Mouse (Mus musculus) kidney, embryonic 16.5 days (tissue): ENCODE measurements around the gene Ppp4r1. TPM values are rescaled to one million over a fixed set of nuclear protein-coding genes. Genes with fewer than 3 reads are reported as not detected.

Experiments used
- ATAC-seq: fragments of 200-750 bp; cut with Nextera tagmentation; 2 replicates; pipeline ENCODE4 v1.8.0; 2017; ENCODE audit warnings: moderate TSS enrichment; ENCODE audit not compliant: low FRiP score, low TSS enrichment
- H3K27ac ChIP-seq: fragments of 300-500 bp; sonication (generic); 2 replicates; pipeline ENCODE4 v1.5.1; 2014; ENCODE audit warnings: low read length
- H3K27me3 ChIP-seq: fragments of 300-500 bp; sonication (generic); 2 replicates; pipeline ENCODE4 v1.6.1; 2014; ENCODE audit warnings: low read length, control low read depth, mixed read lengths; ENCODE audit not compliant: insufficient read depth
- H3K36me3 ChIP-seq: fragments of 300-500 bp; sonication (generic); 2 replicates; pipeline ENCODE4 v1.6.1; 2014; ENCODE audit warnings: low read length, control low read depth, mixed read lengths; ENCODE audit not compliant: insufficient read depth
- H3K4me1 ChIP-seq: fragments of 300-500 bp; sonication (generic); 2 replicates; pipeline ENCODE4 v1.6.1; 2014; ENCODE audit warnings: low read length, control low read depth, mixed read lengths; ENCODE audit not compliant: insufficient read depth
- H3K4me2 ChIP-seq: fragments of 300-500 bp; sonication (generic); replicated peaks from 2 replicates; pipeline ENCODE4 v1.6.1; 2014; ENCODE audit warnings: low read depth, low read length
- H3K4me3 ChIP-seq: fragments of 300-500 bp; sonication (generic); 2 replicates; pipeline ENCODE4 v1.5.1; 2014; ENCODE audit warnings: mild to moderate bottlenecking, low read length
- H3K9ac ChIP-seq: fragments of 300-500 bp; sonication (generic); replicated peaks from 2 replicates; pipeline ENCODE4 v1.6.1; 2014; ENCODE audit warnings: low read length
- H3K9me3 ChIP-seq: fragments of 300-500 bp; sonication (generic); 2 replicates; pipeline ENCODE4 v1.6.1; 2016; ENCODE audit warnings: low read length, control low read depth
- WGBS: fragments of 180-500 bp; shearing (Covaris S2); extraction: QIAGEN DNeasy Blood & Tissue Kit; methylation state at CpG from one replicate; pipeline ENCODE4 v1.1.7; 2014; 5-methylcytosine and 5-hydroxymethylcytosine counted together
- polyA plus RNA-seq: library from polyadenylated mRNA; unstranded; fragments of >200 nt; fragmentation: Nextera tagmentation; extraction: Ambion mirVana; gene quantifications from 2 replicates; pipeline ENCODE4 v1.2.1, GENCODE M21; 2015

The Ppp4r1 gene
- polyA plus RNA-seq, 1 experiment from 2014 or later: 46.6 TPM

DNA sequence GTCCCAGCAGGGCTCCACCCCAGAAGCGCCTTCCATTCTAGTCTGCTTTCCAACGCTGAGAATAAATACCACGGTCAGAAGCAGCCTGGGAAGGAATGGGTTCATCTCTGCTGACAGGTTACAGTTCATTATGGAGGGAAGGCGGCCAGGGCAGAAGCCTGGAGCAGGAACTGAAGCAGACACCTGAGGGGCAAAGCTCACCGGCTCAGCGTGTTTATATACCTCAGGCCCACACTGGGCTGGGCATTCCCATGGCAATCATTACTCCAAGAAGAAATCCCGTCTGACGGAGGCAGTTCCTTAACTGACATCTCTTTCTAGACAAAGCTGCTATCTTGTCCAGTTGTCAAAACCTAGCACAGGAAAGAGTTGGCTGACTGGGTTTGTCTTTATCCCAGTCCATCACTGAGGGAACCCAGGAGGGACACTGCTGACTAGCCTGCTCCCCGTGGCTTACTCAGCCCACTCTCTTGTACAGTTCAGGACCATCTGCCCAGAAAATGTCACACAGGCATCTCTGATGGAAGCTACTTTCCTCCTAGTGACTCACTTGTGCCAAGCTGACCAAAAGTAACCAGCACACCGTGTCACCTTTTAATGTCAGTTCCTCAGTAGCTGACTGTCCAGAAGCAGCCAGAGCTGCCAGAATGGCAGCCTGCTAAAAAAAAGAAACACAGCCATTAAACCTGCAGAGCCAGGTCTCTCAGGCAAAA, 60.5 kb downstream of the Ppp4r1 start:
- no peaks in the 10 kb centered on the region for H3K4me1 ChIP-seq
- H3K27me3 ChIP-seq: no peaks in the 10 kb centered on the region
- no peak overlapping the region for H3K4me3 ChIP-seq
- no peaks in the 10 kb centered on the region for H3K9me3 ChIP-seq
- 84% methylated on average over 10 of the region's 10 CpGs for WGBS
- peaks cover 46% of the 10 kb centered on the region for H3K36me3 ChIP-seq
- no peak overlapping the region for H3K27ac ChIP-seq
- ATAC-seq: peak; percentile 46; the same call in 1 of the 2 replicates
- no peak overlapping the region for H3K9ac ChIP-seq
- no peak overlapping the region for H3K4me2 ChIP-seq

DNA sequence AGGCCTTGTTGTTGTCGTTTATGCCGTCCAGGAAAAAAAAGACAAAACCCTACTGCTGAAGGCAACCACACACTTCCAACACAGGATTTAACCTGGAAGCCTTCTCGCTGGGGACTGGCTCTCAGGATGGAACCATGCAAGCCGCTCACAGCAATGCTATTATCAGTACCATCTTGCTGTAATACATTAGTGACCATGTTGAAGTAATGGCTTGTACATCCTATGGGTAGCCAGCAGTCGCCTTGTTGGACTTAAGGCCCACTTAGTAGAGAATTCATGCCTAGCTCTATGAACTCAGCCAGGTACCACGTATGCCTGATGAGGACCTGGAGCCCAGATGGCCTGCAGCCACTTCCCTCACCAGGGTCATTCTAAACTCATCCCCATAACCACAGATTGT, 63.0 kb downstream of the Ppp4r1 start:
- Histone ChIP-seq H3K4me1 (no peaks in the 10 kb centered on the region), H3K27ac (no peak overlapping the region), H3K4me3 (no peak overlapping the region), H3K9ac (no peak overlapping the region), H3K9me3 (no peaks in the 10 kb centered on the region), H3K4me2 (no peak overlapping the region), H3K36me3 (peaks cover 31% of the 10 kb centered on the region), H3K27me3 (no peaks in the 10 kb centered on the region)
- no peak for ATAC-seq
- WGBS: 93% methylated on average over 6 of the region's 6 CpGs

DNA sequence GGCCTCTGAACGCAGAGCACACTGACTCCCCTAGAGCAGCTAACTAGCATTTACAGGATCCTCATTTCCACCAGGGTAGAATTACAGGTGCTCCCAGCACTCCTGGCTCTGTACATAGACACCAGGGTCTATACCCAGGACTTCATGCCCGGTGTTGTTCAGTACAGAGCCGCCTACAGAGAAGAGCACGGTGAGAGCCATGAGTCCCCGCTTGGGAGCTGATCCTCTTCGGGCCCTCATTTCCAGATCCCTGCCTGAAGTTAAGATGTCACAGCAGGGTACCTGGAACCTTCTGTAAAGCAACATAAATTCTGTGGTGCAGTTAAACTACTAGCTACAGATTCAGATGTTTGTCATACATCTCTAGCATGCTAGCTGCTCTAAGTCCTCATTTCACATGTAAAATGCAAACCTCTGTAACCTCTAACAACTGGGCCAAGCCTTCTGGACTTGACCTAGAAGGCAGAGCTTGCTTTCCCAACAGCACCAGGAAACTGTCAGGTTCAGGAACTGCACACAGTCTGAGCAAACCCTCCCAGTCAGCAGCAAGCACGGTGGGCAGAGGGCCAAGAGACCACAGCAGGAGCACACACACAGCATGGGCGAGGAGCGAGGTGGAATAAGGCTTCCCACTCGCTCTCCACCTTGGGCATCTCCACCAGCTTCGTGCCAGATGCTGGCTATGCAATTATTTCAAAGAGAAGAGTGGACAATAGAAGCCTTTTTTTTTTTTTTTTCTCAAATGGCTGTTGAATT, 65.5 kb downstream of the Ppp4r1 start:
- Histone ChIP-seq H3K9ac (no peak overlapping the region), H3K27me3 (no peaks in the 10 kb centered on the region), H3K27ac (no peak overlapping the region), H3K9me3 (no peaks in the 10 kb centered on the region), H3K36me3 (peaks cover 28% of the 10 kb centered on the region), H3K4me1 (no peaks in the 10 kb centered on the region), H3K4me3 (no peak overlapping the region), H3K4me2 (no peak overlapping the region)
- ATAC-seq: no peak
- 82% methylated on average over 11 of the region's 11 CpGs for WGBS

DNA sequence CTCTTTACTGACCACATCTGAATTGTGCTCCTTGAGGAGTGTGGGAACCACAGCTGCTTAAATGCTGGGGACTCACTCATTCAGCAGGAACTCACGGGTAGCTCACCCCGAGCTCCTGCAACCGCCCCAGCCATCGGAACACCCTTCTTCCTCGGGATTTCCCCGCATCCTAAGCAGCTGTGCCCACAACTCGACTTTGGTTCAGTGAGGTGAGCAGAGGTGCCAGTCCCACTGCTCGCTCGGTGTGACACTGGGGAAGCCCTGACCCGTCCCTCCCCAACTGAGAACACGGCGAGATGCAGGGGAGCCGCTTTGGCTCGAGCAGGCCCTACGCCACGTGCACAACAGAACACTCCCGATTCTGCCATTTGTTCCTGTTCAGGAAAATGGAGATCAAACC, 68.1 kb downstream of the Ppp4r1 start:
- peaks cover 24% of the 10 kb centered on the region for H3K36me3 ChIP-seq
- no peaks in the 10 kb centered on the region for H3K27me3 ChIP-seq
- WGBS: 93% methylated on average over 17 of the region's 17 CpGs
- ATAC-seq: no peak
- no peak overlapping the region for H3K4me2 ChIP-seq
- no peaks in the 10 kb centered on the region for H3K4me1 ChIP-seq
- H3K4me3 ChIP-seq: no peak overlapping the region
- H3K9ac ChIP-seq: no peak overlapping the region
- H3K27ac ChIP-seq: no peak overlapping the region
- no peaks in the 10 kb centered on the region for H3K9me3 ChIP-seq

DNA sequence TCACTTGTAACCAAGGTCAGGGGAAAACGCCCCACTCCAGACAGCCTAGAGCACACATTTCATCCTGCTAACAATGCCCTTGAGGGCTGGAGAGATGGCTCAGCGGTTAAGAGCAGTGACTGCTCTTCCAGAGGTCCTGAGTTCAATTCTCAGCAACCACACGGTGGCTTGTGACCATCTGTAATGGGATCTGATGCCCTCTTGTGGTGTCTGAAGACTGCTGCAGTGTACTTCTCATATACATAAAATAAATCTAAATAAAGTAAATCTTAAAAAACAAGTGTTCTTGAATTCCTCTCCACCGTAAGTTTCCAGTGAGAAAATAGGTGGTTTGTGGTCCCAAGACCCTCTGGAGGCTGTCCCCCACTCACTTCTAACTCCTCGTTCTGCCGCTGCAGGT, 69.4 kb downstream of the Ppp4r1 start:
- no peak overlapping the region for H3K27ac ChIP-seq
- H3K9me3 ChIP-seq: no peaks in the 10 kb centered on the region
- 93% methylated on average over 6 of the region's 6 CpGs for WGBS
- H3K4me3 ChIP-seq: no peak overlapping the region
- H3K9ac ChIP-seq: no peak overlapping the region
- H3K27me3 ChIP-seq: no peaks in the 10 kb centered on the region
- ATAC-seq: no peak
- H3K4me1 ChIP-seq: no peaks in the 10 kb centered on the region
- peaks cover 35% of the 10 kb centered on the region for H3K36me3 ChIP-seq
- H3K4me2 ChIP-seq: no peak overlapping the region

DNA sequence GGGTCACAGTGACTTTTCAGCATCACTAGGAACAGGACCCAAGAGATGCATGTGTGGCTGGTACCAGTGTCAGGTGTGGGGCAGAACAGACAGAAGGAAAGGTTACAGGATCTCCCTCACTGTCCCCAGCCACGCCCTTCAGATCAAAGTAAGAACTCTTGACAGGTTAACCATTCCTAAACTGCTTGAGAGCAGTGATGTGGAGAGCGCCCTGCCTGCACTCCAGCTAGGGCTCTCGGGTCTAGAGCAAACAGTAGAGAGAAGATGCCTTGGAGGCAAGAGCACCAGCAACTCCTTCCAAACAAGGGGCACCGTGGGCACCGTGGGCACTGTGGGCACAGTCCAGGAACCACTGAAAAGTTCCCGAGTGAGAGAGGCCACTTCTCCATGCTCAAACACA, 71.0 kb downstream of the Ppp4r1 start:
- Histone ChIP-seq H3K27ac (no peak overlapping the region), H3K9me3 (no peaks in the 10 kb centered on the region), H3K4me2 (no peak overlapping the region), H3K27me3 (no peaks in the 10 kb centered on the region), H3K36me3 (peaks cover 43% of the 10 kb centered on the region), H3K4me3 (no peak overlapping the region), H3K9ac (no peak overlapping the region), H3K4me1 (no peaks in the 10 kb centered on the region)
- 79% methylated on average over 6 of the region's 6 CpGs for WGBS
- ATAC-seq: 0 out of 2 replicates have a peak, but pooled peaks have one; percentile 35

DNA sequence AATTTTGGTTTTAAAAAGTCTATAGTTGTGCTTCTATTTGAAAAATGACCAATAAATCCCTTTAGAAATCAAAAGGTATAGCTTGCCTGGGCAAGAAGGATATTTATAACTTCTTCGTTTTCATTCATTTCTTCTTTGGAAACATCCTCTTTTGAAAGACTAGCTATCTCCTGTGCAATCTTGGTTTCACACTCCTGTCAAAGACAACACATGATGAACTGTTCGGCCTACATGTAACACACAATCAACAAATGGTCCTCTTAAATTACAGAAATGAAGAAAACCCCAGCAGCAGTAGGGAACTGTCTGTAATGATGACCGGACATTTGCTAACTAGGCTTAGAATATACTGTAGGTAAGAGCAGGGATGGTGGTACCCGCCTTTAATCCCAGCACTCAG, 71.6 kb downstream of the Ppp4r1 start:
- no peaks in the 10 kb centered on the region for H3K27me3 ChIP-seq
- H3K36me3 ChIP-seq: peaks cover 43% of the 10 kb centered on the region
- 90% methylated on average over 4 of the region's 4 CpGs for WGBS
- no peaks in the 10 kb centered on the region for H3K9me3 ChIP-seq
- no peak overlapping the region for H3K9ac ChIP-seq
- H3K4me3 ChIP-seq: no peak overlapping the region
- H3K27ac ChIP-seq: no peak overlapping the region
- no peak for ATAC-seq
- H3K4me2 ChIP-seq: no peak overlapping the region
- no peaks in the 10 kb centered on the region for H3K4me1 ChIP-seq

DNA sequence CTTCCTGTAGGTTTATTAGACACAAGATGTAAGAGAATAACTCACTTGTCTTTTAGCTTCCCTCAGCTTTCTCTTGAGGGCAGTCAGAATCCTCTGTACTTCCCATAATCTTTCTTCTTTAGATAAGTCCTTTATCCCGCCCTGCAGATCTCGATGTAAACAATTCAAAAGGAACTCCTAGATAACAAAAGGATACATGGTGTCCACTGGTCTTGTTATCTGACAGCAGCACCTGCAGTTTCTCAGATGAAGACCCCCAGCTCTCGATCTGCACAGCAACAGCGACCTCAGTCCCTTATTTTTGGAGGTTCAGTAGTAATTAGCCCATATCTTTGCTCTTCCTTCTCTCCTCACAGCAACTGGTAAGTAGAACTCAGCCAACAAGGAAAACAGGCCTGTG, 75.2 kb downstream of the Ppp4r1 start:
- Histone ChIP-seq H3K27ac (no peak overlapping the region), H3K9ac (no peak overlapping the region), H3K27me3 (no peaks in the 10 kb centered on the region), H3K4me3 (no peak overlapping the region), H3K9me3 (no peaks in the 10 kb centered on the region), H3K4me1 (no peaks in the 10 kb centered on the region), H3K4me2 (no peak overlapping the region), H3K36me3 (peaks cover 30% of the 10 kb centered on the region)
- no peak for ATAC-seq
- 82% methylated on average over 4 of the region's 4 CpGs for WGBS

DNA sequence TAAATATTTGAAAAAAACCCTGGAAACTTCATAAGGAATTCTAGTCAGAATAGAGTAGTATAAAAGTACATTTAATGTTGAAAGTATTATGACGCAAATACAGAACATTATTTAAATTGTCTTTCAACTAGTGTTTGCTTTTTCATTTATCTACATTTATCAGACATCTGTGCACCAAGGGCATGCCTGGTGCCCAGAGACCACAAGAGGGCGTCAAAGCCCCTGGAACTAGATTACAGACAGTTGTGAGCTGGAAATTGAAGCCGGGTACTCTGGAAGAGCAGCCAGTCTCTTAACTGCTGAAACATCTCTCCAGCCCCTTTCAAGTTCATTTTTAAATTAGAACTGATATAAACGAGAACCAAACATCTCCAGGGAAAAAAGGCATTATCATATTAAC, 80.2 kb downstream of the Ppp4r1 start:
- Histone ChIP-seq H3K27me3 (no peaks in the 10 kb centered on the region), H3K36me3 (peaks cover 19% of the 10 kb centered on the region), H3K9ac (no peak overlapping the region), H3K27ac (no peak overlapping the region), H3K4me1 (no peaks in the 10 kb centered on the region), H3K9me3 (no peaks in the 10 kb centered on the region), H3K4me2 (no peak overlapping the region), H3K4me3 (no peak overlapping the region)
- no peak for ATAC-seq
- WGBS: 60% methylated on average over 4 of the region's 4 CpGs

DNA sequence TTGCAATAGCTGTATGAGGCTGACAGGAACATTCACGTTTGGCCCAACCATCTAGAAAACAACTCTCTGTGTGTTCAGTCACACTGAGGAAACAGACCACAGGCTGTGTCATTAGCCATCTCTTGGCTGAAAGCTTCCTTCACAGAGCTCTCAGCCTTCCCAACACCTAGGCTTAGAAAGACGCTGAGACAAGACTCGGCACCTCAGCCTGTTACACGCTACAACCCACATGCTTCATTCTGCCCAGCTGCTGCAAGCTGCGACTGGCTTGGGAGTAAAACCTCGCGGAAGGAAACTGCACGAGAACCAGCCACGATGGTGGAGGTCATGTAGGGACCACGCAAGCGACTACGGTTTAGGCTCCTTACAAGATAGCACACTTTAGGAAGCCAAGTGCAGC, 81.5 kb downstream of the Ppp4r1 start:
- Histone ChIP-seq H3K4me3 (no peak overlapping the region), H3K27me3 (no peaks in the 10 kb centered on the region), H3K4me2 (no peak overlapping the region), H3K36me3 (peaks cover 16% of the 10 kb centered on the region), H3K4me1 (no peaks in the 10 kb centered on the region), H3K9ac (no peak overlapping the region), H3K9me3 (no peaks in the 10 kb centered on the region), H3K27ac (no peak overlapping the region)
- no peak for ATAC-seq
- WGBS: 93% methylated on average over 12 of the region's 12 CpGs
